Mouse (Mus musculus) naive thymus-derived CD4-positive, alpha-beta T cell, adult 2 months (primary cell): ENCODE measurements around the gene Ebf1.

Source experiments
- DNase-seq: peaks from one replicate; pipeline ENCODE4 v3.0.0-alpha.2; 2011; ENCODE audit warnings: low read depth

Gene Ebf1

GRCm38 (mm10) chr11:44784255-44785029, 167.3 kb downstream of the Ebf1 start:
- DNase-seq, result no peak

GRCm38 (mm10) chr11:44785063-44785462, 167.9 kb downstream of the Ebf1 start:
- DNase-seq, result no peak

GRCm38 (mm10) chr11:44785479-44785878, 168.4 kb downstream of the Ebf1 start:
- DNase-seq, result no peak

DNA sequence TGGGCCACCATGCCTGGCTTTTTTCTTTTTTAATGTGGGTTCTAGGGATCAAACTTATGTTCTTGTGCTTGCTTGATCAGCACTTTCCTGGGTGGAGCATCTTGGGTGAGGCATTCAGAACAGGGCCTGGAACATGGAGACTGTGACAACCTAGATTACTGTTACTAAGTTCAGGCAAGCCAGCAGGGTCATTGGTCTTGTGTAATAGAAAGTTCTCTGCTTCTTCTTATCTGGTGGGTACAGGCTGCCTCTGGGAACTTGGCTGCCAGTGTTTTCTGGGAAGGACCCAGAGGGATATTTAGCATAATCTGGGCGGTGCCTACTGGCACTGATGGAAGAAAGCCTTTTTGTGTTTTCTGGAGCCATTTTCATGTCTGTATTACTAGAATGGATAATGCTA, 170.9 kb downstream of the Ebf1 start:
- DNase-seq, result no peak

DNA sequence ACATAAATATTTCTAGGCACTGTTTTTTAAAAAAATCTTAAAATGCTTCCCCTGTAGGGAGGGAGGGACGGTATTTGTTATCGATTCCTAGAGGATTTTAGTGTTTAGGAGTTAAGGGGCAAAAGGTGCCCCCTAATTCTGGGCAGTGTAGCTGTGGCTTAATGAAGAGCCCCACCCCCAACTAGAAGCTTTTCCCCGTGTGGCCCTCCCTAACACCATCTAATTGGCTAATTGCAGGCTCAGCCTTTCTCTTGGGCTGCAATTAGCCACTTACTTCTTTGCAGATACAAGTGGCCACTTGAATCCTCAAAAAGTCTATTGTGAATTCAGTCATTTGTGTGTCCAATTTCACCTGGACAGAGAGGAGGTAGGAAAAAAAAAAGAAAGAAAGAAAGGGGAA, 175.7 kb downstream of the Ebf1 start:
- no peak for DNase-seq

DNA sequence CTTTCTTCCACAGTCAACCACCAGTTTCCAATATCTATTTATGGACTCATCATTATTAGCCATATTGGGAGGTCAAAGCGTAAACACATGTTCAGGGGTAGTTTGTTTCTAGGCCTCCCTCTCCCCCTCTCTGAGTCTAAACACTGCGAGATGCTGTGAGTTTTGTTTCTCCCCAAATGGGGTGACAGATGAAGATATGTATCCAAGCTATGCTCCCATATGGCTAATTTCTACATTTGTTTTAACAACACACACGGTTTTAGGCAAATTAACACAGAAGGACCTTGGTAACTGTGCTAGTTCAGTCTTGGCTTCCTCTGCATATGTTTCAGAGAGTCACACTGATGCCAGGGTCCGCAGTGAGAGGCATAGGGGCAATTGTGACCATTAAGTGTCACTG, 177.8 kb downstream of the Ebf1 start:
- no peak for DNase-seq

- no peak for DNase-seq
Measured at GRCm38 (mm10) chr11:44795767-44796166, 178.7 kb downstream of the Ebf1 start.

GRCm38 (mm10) chr11:44798270-44798669, 181.2 kb downstream of the Ebf1 start:
- no peak for DNase-seq

DNA sequence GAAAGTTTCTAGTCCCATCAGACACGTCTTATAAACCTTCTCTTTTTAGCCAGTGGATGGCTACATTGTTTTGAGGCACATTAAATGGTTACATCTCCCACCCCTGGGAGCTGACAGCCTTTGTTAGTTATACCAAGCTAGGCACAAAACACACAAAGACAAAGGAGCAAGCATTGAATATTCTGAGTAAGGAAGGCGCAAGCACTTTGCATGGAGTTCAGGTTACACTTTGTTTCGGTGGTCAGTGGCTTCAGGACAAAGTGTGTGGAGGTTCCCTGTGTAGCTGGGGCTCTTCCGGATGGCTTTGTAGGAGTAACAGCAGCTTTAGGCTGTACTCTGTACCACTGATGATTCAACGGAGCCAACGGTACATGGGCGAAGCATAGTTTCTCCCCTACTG, 186.9 kb downstream of the Ebf1 start:
- DNase-seq, result no peak

DNA sequence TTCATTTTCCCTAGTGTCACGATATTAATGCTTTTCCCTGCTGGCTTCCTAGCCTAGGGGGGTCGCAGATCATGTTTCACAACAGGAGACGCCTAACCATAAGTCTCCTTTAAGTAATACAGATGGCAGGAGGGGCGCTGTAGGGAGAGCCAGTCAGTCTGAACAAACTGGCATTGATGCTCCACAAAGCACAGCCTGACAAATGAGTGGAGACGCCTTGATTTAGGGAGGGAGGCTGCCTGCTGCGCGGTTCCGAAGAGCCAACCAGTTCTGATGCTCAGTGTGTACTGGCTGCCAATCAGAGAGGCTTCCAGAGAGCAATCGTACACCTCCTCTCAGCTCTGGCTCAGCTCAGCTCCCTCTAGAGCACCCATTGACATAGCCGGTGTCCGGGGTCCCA, 189.5 kb downstream of the Ebf1 start:
- no peak for DNase-seq

DNA sequence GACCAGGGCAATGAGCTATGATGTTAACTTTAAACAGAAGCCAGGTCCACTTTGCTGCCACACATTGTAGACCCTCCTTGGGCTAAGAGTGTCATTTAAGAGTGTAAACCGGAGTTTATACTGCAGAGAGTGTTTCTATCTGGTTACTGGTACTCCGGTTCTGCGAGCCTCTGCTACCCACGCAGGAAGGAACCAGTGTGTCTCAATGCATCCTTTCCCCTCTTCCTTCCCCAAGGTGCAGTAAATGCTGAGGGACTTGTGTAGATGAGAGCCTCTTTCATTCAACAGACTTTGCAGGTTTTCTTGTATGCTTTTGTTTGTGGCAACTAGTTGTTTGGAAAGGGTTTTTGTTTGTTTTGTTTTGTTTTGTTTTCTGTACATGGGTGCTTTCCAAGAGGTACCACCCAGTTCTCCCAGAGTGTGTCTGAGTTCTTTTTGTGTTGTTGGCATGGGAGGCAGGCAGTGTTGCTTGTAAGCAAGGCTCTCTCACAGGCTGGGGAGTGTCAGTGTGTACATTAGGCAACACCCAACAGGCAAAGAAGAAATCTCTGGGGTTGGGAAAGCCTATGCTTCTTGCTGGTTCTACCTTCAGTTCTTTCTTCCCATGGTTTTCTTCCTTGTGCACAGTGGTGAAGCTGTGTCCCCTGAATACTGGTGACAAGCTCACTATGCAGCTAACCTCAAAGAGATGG, 191.9 kb downstream of the Ebf1 start:
- no peak for DNase-seq

- DNase-seq, result no peak
Measured at GRCm38 (mm10) chr11:44811007-44811406, 193.9 kb downstream of the Ebf1 start.

GRCm38 (mm10) chr11:44812193-44812746, 195.2 kb downstream of the Ebf1 start:
- no peak for DNase-seq

GRCm38 (mm10) chr11:44813534-44813933, 196.4 kb downstream of the Ebf1 start:
- no peak for DNase-seq

- no peak for DNase-seq
Measured at GRCm38 (mm10) chr11:44814847-44815246, 197.7 kb downstream of the Ebf1 start.

DNA sequence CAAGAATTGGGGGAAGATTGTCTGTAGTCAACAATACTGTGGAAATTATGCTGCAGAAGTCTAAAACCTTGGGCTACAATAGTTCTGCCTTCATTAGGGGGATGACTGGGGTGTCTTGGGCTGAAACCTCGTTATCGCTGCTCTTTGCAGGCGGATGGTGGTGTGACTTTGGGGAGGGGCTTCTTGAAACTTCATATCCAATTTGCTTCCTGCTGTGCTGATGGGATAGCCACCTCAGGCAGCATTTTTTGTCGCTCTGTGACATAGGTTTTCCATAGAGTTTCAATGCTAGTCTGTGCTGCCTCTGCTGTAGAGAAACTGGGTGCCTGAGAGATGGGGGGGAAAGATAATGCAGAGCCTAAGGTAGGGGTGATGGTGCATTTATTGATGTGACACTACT, 198.9 kb downstream of the Ebf1 start:
- no peak for DNase-seq

GRCm38 (mm10) chr11:44822312-44822711, 205.2 kb downstream of the Ebf1 start:
- no peak for DNase-seq

DNA sequence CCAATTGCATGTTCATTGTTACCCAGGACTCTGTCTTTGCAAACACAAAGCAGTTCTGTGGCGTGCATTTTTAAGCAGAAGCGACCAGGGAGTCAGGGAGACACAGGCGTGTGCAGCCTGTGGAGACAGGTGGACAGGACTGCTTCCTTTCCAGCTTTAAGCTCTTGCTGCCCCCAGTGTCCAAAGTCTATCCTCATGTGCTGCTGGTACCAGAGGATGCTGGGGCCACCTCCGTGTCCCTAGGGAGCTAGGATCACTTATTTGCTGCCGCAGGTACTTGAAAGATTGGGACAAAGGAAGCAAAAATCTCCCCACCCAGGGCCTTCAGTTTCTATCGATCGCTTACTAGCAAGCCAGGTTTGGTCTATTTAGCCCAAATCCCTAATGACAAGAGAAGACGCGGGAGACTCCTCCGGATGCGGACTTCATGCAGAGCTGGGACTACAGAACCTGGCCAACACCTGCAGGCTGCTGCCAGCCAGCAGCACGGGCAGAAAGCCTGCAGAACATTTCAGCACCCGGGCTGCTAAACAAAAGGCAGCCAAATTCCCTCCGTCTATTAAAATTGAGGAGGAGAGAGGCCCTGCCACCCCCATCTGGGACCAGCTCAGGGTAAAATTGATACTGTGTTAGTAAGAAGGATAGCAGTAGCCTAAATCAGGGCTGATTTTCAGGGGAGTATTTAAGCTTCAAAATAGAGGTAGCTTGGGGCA, 215.3 kb downstream of the Ebf1 start:
- no peak for DNase-seq

- no peak for DNase-seq
Measured at GRCm38 (mm10) chr11:44832940-44833254, 215.8 kb downstream of the Ebf1 start.

- no peak for DNase-seq
Measured at GRCm38 (mm10) chr11:44833351-44833996, 216.4 kb downstream of the Ebf1 start.

- DNase-seq, result no peak
Measured at GRCm38 (mm10) chr11:44835166-44835565, 218.0 kb downstream of the Ebf1 start.

DNA sequence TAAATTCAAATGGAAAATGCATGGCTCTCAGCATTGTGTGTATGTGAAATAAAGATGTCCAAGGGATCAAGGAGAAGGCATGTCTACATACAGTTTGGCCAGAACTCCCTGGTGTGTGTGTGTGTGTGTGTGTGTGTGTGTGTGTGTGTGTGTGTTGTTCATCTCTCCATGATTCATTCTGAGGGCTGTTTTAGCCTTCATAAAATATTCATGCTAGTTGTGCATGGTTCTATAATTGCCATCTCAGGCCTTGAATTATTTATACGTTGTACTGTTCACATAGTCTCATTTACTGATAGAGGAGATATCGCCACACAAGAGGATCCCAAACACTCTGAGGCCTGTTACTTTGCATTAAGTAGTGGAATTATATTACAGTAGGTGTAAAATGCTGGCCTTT, 220.5 kb downstream of the Ebf1 start:
- DNase-seq, result no peak
